Mouse (Mus musculus) heart, embryonic 10.5 days (tissue): ENCODE results near the gene Ciz1. TPM values are rescaled to one million over a fixed set of nuclear protein-coding genes. Genes with fewer than 3 reads are reported as not detected.

Experiments
- DNase-seq: peaks from one replicate; pipeline ENCODE4 v3.0.0-alpha.2; 2017; ENCODE audit warnings: low spot score
- H3K27ac ChIP-seq: fragments of 300-500 bp; sonication (generic); 2 replicates; pipeline ENCODE4 v1.5.1; 2016; ENCODE audit warnings: mild to moderate bottlenecking
- H3K27me3 ChIP-seq: fragments of 300-500 bp; sonication (generic); 2 replicates; pipeline ENCODE4 v1.6.1; 2016; ENCODE audit warnings: mild to moderate bottlenecking; ENCODE audit not compliant: poor library complexity, insufficient read depth, severe bottlenecking
- H3K36me3 ChIP-seq: fragments of 300-500 bp; sonication (generic); 2 replicates; pipeline ENCODE4 v1.6.1; 2016; ENCODE audit warnings: mild to moderate bottlenecking, moderate library complexity
- H3K4me1 ChIP-seq: fragments of 300-500 bp; sonication (generic); 2 replicates; pipeline ENCODE4 v1.6.1; 2016; ENCODE audit warnings: mild to moderate bottlenecking
- H3K4me3 ChIP-seq: fragments of 300-500 bp; sonication (generic); 2 replicates; pipeline ENCODE4 v1.5.1; 2016; ENCODE audit warnings: mild to moderate bottlenecking, moderate library complexity
- H3K9me3 ChIP-seq: fragments of 300-500 bp; sonication (generic); 2 replicates; pipeline ENCODE4 v1.6.1; 2016; ENCODE audit warnings: mild to moderate bottlenecking, moderate library complexity
- WGBS: fragments of 180-500 bp; shearing (Covaris S2); methylation state at CpG from one replicate; pipeline ENCODE4 v1.1.7; 2016; 5-methylcytosine and 5-hydroxymethylcytosine counted together
- microRNA-seq: library from miRNA; unstranded; fragments of <30 nt; microRNA quantifications from one replicate; pipeline ENCODE4, GENCODE M21; 2017
- polyA plus RNA-seq: library from polyadenylated mRNA; unstranded; fragments of >200 nt; fragmentation: Nextera tagmentation; extraction: Ambion mirVana; gene quantifications from 2 replicates; pipeline ENCODE4 v1.2.1, GENCODE M21; 2016

Ciz1 gene
- polyA plus RNA-seq, 1 experiment from 2014 or later: 48.0 TPM

DNA sequence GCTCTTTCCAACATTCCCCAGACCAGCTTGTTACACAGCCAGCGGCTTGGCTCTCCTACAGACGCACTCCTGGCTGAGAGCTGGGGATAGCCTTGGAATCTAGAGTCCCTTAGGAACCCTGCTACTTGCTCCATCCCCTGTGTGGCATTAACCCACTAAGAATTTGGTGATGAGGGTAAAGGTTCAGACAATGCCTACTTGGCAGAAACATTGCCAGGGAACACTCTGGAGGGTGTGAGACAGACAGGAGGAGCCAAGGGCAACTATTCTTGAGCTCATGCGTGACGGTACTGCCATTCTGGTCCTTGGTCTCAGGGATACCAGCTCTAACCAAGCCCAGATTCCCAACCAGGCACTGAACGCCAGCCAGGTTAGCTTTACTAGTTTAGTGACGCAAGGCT is 69.7 kb downstream of the Ciz1 start:
- H3K9me3 ChIP-seq: no peaks in the 10 kb centered on the region
- H3K4me1 ChIP-seq: peaks cover 46% of the 10 kb centered on the region
- peaks cover 47% of the 10 kb centered on the region for H3K36me3 ChIP-seq
- DNase-seq: no peak
- no peak overlapping the region for H3K27ac ChIP-seq
- no peaks in the 10 kb centered on the region for H3K27me3 ChIP-seq
- H3K4me3 ChIP-seq: no peak overlapping the region
- WGBS: 90% methylated on average over 6 of the region's 6 CpGs

DNA sequence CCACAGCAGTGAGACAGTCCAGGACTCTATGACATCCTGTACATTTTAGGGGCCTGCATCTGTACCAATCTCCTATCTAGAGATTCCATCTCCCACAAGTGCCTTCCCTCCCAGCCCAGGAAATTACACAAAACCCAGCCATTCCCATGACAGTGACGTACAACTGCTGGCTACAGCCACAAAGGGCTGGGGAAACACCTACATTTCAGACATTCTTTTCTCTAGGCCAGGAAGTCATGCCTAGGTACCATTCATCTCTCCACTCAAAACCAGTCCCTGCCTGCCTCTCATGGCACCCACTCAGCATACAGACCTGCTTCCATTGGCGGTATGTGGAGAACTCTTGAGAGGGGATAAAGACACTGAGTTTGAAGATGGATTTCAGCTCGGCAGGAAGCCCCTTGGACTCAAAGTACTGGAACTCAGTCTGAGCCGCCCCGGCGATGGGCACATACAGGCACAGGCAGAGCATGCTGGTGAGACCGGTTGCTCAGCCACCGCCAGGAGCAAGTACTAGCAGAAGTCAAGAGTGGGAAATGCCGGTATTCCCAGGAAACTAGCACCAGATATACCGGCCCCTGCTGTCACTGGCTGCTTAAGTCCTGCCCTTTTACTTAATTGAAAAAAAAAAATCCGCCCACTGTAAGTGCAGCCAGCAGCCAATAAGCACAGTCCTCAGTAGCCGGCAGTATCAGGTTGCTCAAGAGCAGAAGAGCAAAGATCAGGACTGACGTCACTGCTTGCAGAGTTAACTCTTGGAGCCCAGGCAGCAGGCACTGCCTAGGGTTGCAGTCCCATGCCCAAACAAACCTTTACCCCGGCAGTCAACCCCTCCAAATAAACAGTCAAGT is 71.6 kb downstream of the Ciz1 start:
- Histone ChIP-seq H3K4me1 (peaks cover 61% of the 10 kb centered on the region), H3K27ac (peak overlapping the region; percentile 84), H3K4me3 (peak overlapping the region; percentile 63), H3K36me3 (peaks cover 29% of the 10 kb centered on the region), H3K27me3 (no peaks in the 10 kb centered on the region), H3K9me3 (no peaks in the 10 kb centered on the region)
- DNase-seq: peak; percentile 93
- 1% methylated on average over 14 of the region's 14 CpGs for WGBS

DNA sequence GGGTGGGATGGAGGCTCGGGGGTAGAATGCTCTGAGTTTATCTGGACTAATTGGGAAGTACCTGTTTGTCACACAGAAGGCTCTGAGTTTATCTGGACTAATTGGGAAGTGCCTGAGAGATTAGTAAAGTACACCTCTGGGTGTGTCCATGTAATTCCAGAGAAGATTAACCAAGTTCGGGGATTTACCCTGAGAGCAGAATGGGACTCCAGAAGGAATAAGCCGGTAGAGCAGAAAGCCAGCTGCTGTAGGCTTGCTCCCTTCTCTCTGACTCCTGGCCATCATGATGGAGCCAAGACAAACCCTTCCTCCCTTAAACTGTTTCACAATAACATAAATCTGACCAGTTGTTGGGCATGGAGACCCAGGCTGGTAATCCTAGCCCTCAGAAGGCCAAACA is 72.7 kb downstream of the Ciz1 start:
- no peak overlapping the region for H3K4me3 ChIP-seq
- peaks cover 69% of the 10 kb centered on the region for H3K4me1 ChIP-seq
- peak overlapping the region; percentile 84 for H3K27ac ChIP-seq
- H3K36me3 ChIP-seq: peaks cover 18% of the 10 kb centered on the region
- DNase-seq: no peak
- 40% methylated on average over 3 of the region's 3 CpGs for WGBS
- H3K9me3 ChIP-seq: no peaks in the 10 kb centered on the region
- no peaks in the 10 kb centered on the region for H3K27me3 ChIP-seq

DNA sequence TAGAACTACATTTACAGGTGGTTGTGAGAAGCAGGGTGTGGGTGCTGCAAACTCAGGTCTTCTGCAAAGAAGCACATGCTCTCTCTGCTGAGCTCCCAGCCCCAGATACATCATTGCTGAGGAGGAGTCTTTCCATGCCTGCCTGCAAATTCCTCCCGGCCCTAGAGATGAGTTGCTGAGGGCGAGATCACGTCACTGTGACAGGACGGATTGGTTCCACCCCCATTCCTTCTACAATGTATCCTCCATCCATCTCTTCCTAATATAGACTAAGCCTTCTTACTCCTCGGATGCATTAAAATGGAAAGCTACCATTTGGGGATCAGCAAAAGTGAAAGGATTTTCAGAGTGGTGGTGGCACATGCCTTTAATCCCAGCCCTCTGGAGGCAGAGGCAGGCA is 73.4 kb downstream of the Ciz1 start:
- DNase-seq: no peak
- H3K36me3 ChIP-seq: peaks cover 10% of the 10 kb centered on the region
- H3K4me3 ChIP-seq: no peak overlapping the region
- no peaks in the 10 kb centered on the region for H3K9me3 ChIP-seq
- peaks cover 76% of the 10 kb centered on the region for H3K4me1 ChIP-seq
- H3K27ac ChIP-seq: peak overlapping the region; percentile 84
- no peaks in the 10 kb centered on the region for H3K27me3 ChIP-seq
- WGBS: 55% methylated on average over 5 of the region's 5 CpGs

DNA sequence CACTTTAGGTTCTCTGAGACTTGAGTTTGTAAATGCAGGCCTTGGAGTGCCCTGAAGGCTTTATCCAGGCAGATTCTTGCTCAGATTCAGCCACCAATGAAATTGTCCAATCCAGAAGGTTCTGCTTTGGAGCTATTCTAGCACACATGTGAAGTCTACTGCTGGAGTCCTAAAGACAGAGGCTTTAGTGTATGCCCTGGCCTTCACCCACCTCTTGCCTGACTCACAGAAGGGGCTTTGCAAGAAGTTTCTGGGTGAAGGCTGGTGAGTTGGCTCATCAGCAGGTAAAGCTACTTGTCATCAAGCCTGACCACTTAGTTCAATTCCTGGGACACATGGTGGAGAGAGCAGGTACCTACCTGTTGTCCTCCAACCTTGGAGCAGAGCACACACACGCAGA is 74.0 kb downstream of the Ciz1 start:
- peak overlapping the region; percentile 18; the same call in 1 of the 2 replicates for H3K27ac ChIP-seq
- no peak overlapping the region for H3K4me3 ChIP-seq
- peaks cover 80% of the 10 kb centered on the region for H3K4me1 ChIP-seq
- peaks cover 4% of the 10 kb centered on the region for H3K36me3 ChIP-seq
- WGBS: 89% methylated on average over 1 of the region's 1 CpGs
- no peaks in the 10 kb centered on the region for H3K9me3 ChIP-seq
- no peaks in the 10 kb centered on the region for H3K27me3 ChIP-seq
- DNase-seq: no peak

DNA sequence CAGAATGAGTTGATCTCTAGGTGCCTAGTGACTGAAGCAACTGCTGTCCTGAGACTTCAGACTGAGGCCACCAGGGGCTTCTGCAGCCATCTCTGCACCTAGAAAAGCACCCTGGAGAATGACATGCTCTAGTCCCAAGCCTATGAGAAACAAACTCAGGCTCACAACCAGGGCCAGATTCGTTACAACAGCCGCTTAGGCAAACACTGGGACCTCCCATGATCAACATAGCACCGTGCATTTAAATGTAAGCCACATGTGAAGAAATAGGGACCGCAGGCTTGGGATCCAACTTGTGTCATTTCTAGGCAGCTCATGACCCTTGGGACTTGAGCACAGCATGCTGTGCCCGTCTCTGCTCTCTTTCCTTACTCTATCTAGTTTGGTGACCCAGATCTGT is 75.6 kb downstream of the Ciz1 start:
- Histone ChIP-seq H3K4me3 (no peak overlapping the region), H3K4me1 (peaks cover 76% of the 10 kb centered on the region), H3K9me3 (no peaks in the 10 kb centered on the region), H3K27me3 (no peaks in the 10 kb centered on the region), H3K27ac (peak overlapping the region; percentile 19; the same call in 1 of the 2 replicates), H3K36me3 (no peaks in the 10 kb centered on the region)
- 78% methylated on average over 5 of the region's 5 CpGs for WGBS
- DNase-seq: no peak

DNA sequence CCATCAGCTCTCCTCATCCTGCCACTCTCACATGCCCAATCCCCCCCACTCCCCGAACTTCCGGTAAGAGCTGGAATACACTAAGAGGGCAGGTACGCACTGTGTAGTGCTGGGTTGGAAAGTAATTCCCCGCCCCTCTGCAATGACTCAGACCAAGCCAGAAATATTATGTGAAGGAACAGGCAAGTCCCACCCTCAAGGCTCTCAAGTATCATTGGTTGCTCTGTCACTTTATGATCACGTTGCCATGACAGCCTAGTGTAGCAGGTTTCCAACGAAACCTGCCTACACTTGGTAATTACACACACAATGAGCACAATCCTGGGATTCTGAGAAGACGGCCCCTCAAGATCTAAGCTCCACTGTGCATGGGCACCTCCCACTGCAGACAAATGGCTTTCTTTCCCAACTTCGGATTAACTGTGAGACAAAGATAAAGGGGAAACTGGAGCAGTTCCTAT is 76.2 kb downstream of the Ciz1 start:
- DNase-seq: no peak
- peaks cover 70% of the 10 kb centered on the region for H3K4me1 ChIP-seq
- no peak overlapping the region for H3K4me3 ChIP-seq
- WGBS: 74% methylated on average over 8 of the region's 8 CpGs
- H3K27ac ChIP-seq: no peak overlapping the region
- H3K36me3 ChIP-seq: no peaks in the 10 kb centered on the region
- no peaks in the 10 kb centered on the region for H3K9me3 ChIP-seq
- no peaks in the 10 kb centered on the region for H3K27me3 ChIP-seq

DNA sequence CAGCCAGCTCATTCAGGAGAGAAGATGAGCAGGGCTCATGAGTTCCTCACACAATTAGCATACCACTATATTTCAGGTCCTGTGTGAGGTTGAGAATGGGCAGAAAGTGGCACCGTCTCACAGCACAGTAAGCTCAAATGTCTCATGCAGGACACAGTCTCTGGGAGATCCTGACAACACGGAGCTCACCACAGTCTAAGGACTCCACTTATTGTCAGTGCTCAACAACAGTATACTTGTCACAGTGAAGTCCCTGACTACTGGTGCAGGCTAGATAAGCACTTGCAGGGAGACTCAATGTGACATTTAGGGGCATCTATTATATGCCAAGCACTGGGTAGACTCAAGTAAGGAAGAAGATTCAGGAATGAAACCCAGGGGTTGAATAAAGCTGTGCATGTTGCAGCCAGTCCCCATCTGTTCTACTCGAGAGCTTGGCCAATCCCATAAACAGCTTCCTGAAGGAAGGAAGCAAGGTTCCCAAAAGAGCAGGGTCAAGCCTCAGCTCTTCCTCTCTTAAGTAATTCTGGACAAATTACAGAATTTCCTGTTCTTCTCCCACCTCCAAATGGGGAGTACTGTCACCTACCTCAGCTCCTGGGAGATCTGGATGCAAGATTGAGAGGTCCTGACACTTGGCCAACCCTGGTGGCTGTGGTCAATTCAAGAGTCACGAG is 77.2 kb downstream of the Ciz1 start:
- 80% methylated on average over 4 of the region's 4 CpGs for WGBS
- no peak for DNase-seq
- Histone ChIP-seq H3K9me3 (no peaks in the 10 kb centered on the region), H3K4me1 (peaks cover 59% of the 10 kb centered on the region), H3K36me3 (no peaks in the 10 kb centered on the region), H3K4me3 (no peak overlapping the region), H3K27ac (no peak overlapping the region), H3K27me3 (no peaks in the 10 kb centered on the region)

Small RNAs within 50 kb of the gene (microRNA-seq; reads per million reads assigned to microRNA genes)
- gene Gm23363 (not detected), gene Mir199b (316 reads per million, percentile 64 among the genes with 10 or more reads in this experiment)

Other genes starting within 250 kb of the Ciz1 start
- 44.1 and 54.6 TPM in 2 replicates for gene Prrc2b, start 201.2 kb upstream of the Ciz1 start, polyA plus RNA-seq
- gene Pomt1, start 115.7 kb upstream of the Ciz1 start, polyA plus RNA-seq: 18.8 and 24.2 TPM in 2 replicates
- 63.1 and 65.8 TPM in 2 replicates for gene Uck1, start 92.2 kb upstream of the Ciz1 start, polyA plus RNA-seq
- gene Golga2, start 64.9 kb upstream of the Ciz1 start, polyA plus RNA-seq: 22.0 and 27.2 TPM in 2 replicates
- gene Swi5, start 64.3 kb upstream of the Ciz1 start, polyA plus RNA-seq: 318 and 348 TPM in 2 replicates
- gene Dnm1, start 1.0 kb downstream of the Ciz1 start, polyA plus RNA-seq: 4.3 and 9.4 TPM in 2 replicates
- 41.2 and 50.5 TPM in 2 replicates for gene 1110008P14Rik, start 29.6 kb downstream of the Ciz1 start, polyA plus RNA-seq
- not detected in 2 replicates for gene Lcn2, start 35.9 kb downstream of the Ciz1 start, polyA plus RNA-seq
- gene Ptges2, start 43.6 kb downstream of the Ciz1 start, polyA plus RNA-seq: 34.4 and 46.6 TPM in 2 replicates
- 5.4 and 5.5 TPM in 2 replicates for gene Naif1, start 98.1 kb downstream of the Ciz1 start, polyA plus RNA-seq
- gene Slc25a25, start 99.1 kb downstream of the Ciz1 start, polyA plus RNA-seq: 17.0 and 17.3 TPM in 2 replicates
- gene Fam102a, start 183.0 kb downstream of the Ciz1 start, polyA plus RNA-seq: 5.9 and 8.3 TPM in 2 replicates
- 87.4 and 92.5 TPM in 2 replicates for gene Dpm2, start 218.5 kb downstream of the Ciz1 start, polyA plus RNA-seq
- 0.43 and 1.1 TPM in 2 replicates for gene Pip5kl1, start 222.5 kb downstream of the Ciz1 start, polyA plus RNA-seq
- 0.09 and 0.15 TPM in 2 replicates for gene 9430097D07Rik, start 223.4 kb downstream of the Ciz1 start, polyA plus RNA-seq
- gene St6galnac4, start 234.8 kb downstream of the Ciz1 start, polyA plus RNA-seq: 39.8 and 49.0 TPM in 2 replicates
- gene St6galnac6, start 247.4 kb downstream of the Ciz1 start, polyA plus RNA-seq: 25.1 and 28.4 TPM in 2 replicates